In the genomic region with DNA sequence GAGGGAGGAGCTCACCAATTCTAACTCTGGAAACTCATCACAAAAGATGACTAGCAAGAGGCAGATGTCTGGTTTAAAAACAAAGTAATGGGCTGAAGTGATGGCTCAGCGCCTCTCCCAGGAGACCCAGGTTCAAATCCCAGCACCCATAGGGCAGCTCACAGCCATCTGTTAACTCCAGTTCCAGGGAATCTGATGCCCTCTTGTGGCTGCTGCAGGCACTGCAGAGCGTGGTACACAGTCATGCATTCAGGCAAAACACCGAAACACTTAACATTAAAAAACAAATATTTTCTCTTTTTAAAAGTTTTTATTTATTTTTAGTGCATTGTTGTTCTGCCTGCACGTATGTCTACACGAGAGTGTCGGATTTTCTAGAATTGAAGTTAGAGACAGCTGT, we compare ENCODE assay signal across 11 mouse cellular contexts.
DNase-seq lines count a peak whose midpoint lies in the region; ATAC-seq and TF ChIP-seq lines count a peak whose summit lies in the region.
"Had no signal": no experiment of that assay in that cellular context is flagged by ENCODE, and none has a peak within 500 bp of the region (broad histone marks: within the 10 kb centered on the region; RNA-seq: fewer than 3 reads in every experiment).

No protein-coding gene starts in this region.

- no peaks in the 10 kb centered on the region for H3K27me3 ChIP-seq in hindbrain, embryonic 11.5 days (ENCODE audit: control insufficient read depth, insufficient read depth, low read length)
- no peaks in the 10 kb centered on the region for H3K27me3 ChIP-seq in hindbrain, embryonic 16.5 days (replicated peaks; ENCODE audit: control insufficient read depth, insufficient read depth, low read length)
- peaks cover 12% of the 10 kb centered on the region; the same call in 1 of the 2 replicates for H3K27me3 ChIP-seq in E14TG2a.4 (ENCODE audit: insufficient read depth, low read length)
- no peaks in the 10 kb centered on the region for H3K27me3 ChIP-seq in limb, embryonic 10.5 days (ENCODE audit: low read depth, poor library complexity, severe bottlenecking)
- H3K27me3 ChIP-seq: midbrain, embryonic 12.5 days had no signal

- no peak overlapping the region for H3K4me2 ChIP-seq in hindbrain, embryonic 11.5 days (replicated peaks; ENCODE audit: low read depth, low read length)
- H3K4me2 ChIP-seq in hindbrain, embryonic 16.5 days (ENCODE audit: low read length): no peak overlapping the region
- H3K4me2 ChIP-seq: midbrain, embryonic 12.5 days had no signal

- H3K4me3 ChIP-seq in hindbrain, embryonic 11.5 days (ENCODE audit: low read depth, low read length): no peak overlapping the region
- H3K4me3 ChIP-seq in hindbrain, embryonic 16.5 days (ENCODE audit: low read length): no peak overlapping the region
- no peak overlapping the region for H3K4me3 ChIP-seq in E14TG2a.4 (replicated peaks; ENCODE audit: low read length)
- H3K4me3 ChIP-seq in limb, embryonic 10.5 days: no peak overlapping the region
- H3K4me3 ChIP-seq: erythroblast, embryonic 14.5 days; midbrain, embryonic 12.5 days had no signal

- ATAC-seq in hindbrain, embryonic 11.5 days (ENCODE audit: low FRiP score): no peak
- ATAC-seq in hindbrain, embryonic 16.5 days: no peak

- H3K9me3 ChIP-seq in hindbrain, embryonic 11.5 days (ENCODE audit: control insufficient read depth, low read length): no peaks in the 10 kb centered on the region
- H3K9me3 ChIP-seq in hindbrain, embryonic 16.5 days (ENCODE audit: control insufficient read depth, low read length): no peaks in the 10 kb centered on the region
- no peaks in the 10 kb centered on the region for H3K9me3 ChIP-seq in E14TG2a.4 (ENCODE audit: low read length)
- no peaks in the 10 kb centered on the region for H3K9me3 ChIP-seq in limb, embryonic 10.5 days (replicated peaks)
- H3K9me3 ChIP-seq: midbrain, embryonic 12.5 days had no signal

- peak; percentile 98 for TF ChIP-seq CTCF in E14TG2a.4 (conservative IDR thresholded peaks at IDR 0.05; ENCODE audit: low read length)

- no peak overlapping the region for H3K27ac ChIP-seq in hindbrain, embryonic 11.5 days (ENCODE audit: low read depth, low read length)
- H3K27ac ChIP-seq in hindbrain, embryonic 16.5 days (ENCODE audit: low read depth, low read length): no peak overlapping the region
- H3K27ac ChIP-seq in limb, embryonic 10.5 days: no peak overlapping the region
- H3K27ac ChIP-seq: midbrain, embryonic 12.5 days had no signal

- H3K36me3 ChIP-seq in hindbrain, embryonic 11.5 days (ENCODE audit: control insufficient read depth, insufficient read depth, low read length): no peaks in the 10 kb centered on the region
- H3K36me3 ChIP-seq in hindbrain, embryonic 16.5 days (ENCODE audit: control insufficient read depth, insufficient read depth, low read length): no peaks in the 10 kb centered on the region
- no peaks in the 10 kb centered on the region for H3K36me3 ChIP-seq in E14TG2a.4 (ENCODE audit: insufficient read depth, low read length)
- H3K36me3 ChIP-seq in limb, embryonic 10.5 days: no peaks in the 10 kb centered on the region
- H3K36me3 ChIP-seq: midbrain, embryonic 12.5 days had no signal

- H3K4me1 ChIP-seq in hindbrain, embryonic 11.5 days (replicated peaks; ENCODE audit: control insufficient read depth, insufficient read depth, low read length): no peaks in the 10 kb centered on the region
- H3K4me1 ChIP-seq in hindbrain, embryonic 16.5 days (ENCODE audit: control insufficient read depth, insufficient read depth, low read depth, low read length): no peaks in the 10 kb centered on the region
- peaks cover 8% of the 10 kb centered on the region; the same call in 1 of the 2 replicates for H3K4me1 ChIP-seq in E14TG2a.4 (replicated peaks; ENCODE audit: low read depth, low read length)
- H3K4me1 ChIP-seq in limb, embryonic 10.5 days: 0 out of 2 replicates have a peak, but pooled peaks cover 2% of the 10 kb centered on the region
- H3K4me1 ChIP-seq: midbrain, embryonic 12.5 days had no signal

- WGBS in hindbrain, embryonic 11.5 days: 74% methylated on average over 6 of the region's 6 CpGs
- 84% methylated on average over 6 of the region's 6 CpGs for WGBS in hindbrain, embryonic 16.5 days
- 76% methylated on average over 6 of the region's 6 CpGs for WGBS in limb, embryonic 10.5 days

- peak; percentile 53 for DNase-seq in hindbrain, embryonic 11.5 days (ENCODE audit: low spot score)
- DNase-seq in 3T3-L1 (ENCODE audit: low read depth, low spot score): peak; percentile 43
- DNase-seq in limb, embryonic 10.5 days (ENCODE audit: low spot score): peak; percentile 47
- no peak for DNase-seq in Muller cell, postnatal 12 days (ENCODE audit: inconsistent ontology term)
- DNase-seq in gastrocnemius, adult 8-10 months (ENCODE audit: low spot score in 2 of 2): no peak
- no peak for DNase-seq in cerebellum, adult 8-10 months
- DNase-seq: right cerebral cortex, postnatal 25 days had no signal

- no peak overlapping the region for H3K9ac ChIP-seq in hindbrain, embryonic 11.5 days (ENCODE audit: low read depth, low read length)
- H3K9ac ChIP-seq in hindbrain, embryonic 16.5 days (ENCODE audit: low read depth, low read length): no peak overlapping the region
- H3K9ac ChIP-seq: midbrain, embryonic 12.5 days had no signal

Comparison
In these comparisons a context has a peak if more than half of its experiments do, and no peak if none do; other contexts are left out.
1. DNase-seq: peak in hindbrain, embryonic 11.5 days (single experiment), 3T3-L1 (single experiment) and limb, embryonic 10.5 days (single experiment); none in Muller cell, postnatal 12 days (single experiment), gastrocnemius, adult 8-10 months (0 of 2) and cerebellum, adult 8-10 months (single experiment).